Mouse (Mus musculus) embryonic stem cell, embryonic (primary cell): Measurements from ENCODE around the gene Prickle2.

Source experiments
- CTCF ChIA-PET, 4 experiments: fragments of 300-600 bp in 2 of 4; fragments of 350-600 bp in 2 of 4; sonication (Branson Sonifier 250); formaldehyde crosslinking; loops; one replicate each; lab custom pipeline; 2022; ENCODE audit warnings: inconsistent platforms in 2 of 4; lab: Charles Lee
- POLR2A ChIA-PET, 4 experiments: fragments of 300-600 bp in 2 of 4; fragments of 350-600 bp in 2 of 4; sonication (Branson Sonifier 250); formaldehyde crosslinking; loops; one replicate each; lab custom pipeline; 2022; ENCODE audit warnings: antibody characterized with exemption in 4 of 4, inconsistent platforms in 1 of 4; lab: Charles Lee

The Prickle2 gene

GRCm38 (mm10) chr6:92458026-92458425 lies 247.9 kb downstream of the Prickle2 start:
- ChIA-PET CTCF (interaction anchor here in 1 of 4 experiments (0.7 kb wide), 1 partner anchor 171 kb away, joined by 3 read pairs; no protein-coding TSS in a partner anchor), POLR2A (no interaction called here)

GRCm38 (mm10) chr6:92451421-92451820 lies 254.5 kb downstream of the Prickle2 start:
- CTCF ChIA-PET, result no interaction called here
- POLR2A ChIA-PET, result interaction anchor here in 3 of 4 experiments (0.5 to 1.4 kb wide), 4 partner anchors 21 to 101 kb away, joined by 3 to 5 read pairs (median 3); no protein-coding TSS in a partner anchor

GRCm38 (mm10) chr6:92449956-92450355 lies 256.0 kb downstream of the Prickle2 start:
- CTCF ChIA-PET, result interaction anchor here in 1 of 4 experiments (0.6 kb wide), 1 partner anchor 9 kb away, joined by 3 read pairs; no protein-coding TSS in a partner anchor
- POLR2A ChIA-PET, result interaction anchor here in 2 of 4 experiments (1.3 to 1.4 kb wide), 2 partner anchors 46 to 1209 kb away, joined by 3 read pairs; no protein-coding TSS in a partner anchor

- CTCF ChIA-PET, result no interaction called here
- POLR2A ChIA-PET, result interaction anchor here in 1 of 4 experiments (1.1 kb wide), 1 partner anchor 9 kb away, joined by 6 read pairs; no protein-coding TSS in a partner anchor
Measured at GRCm38 (mm10) chr6:92446662-92447061, 259.3 kb downstream of the Prickle2 start.

- POLR2A ChIA-PET, result no interaction called here
- CTCF ChIA-PET, result interaction anchor here in 2 of 4 experiments (1.2 to 1.4 kb wide), 2 partner anchors 19 kb away, joined by 3 read pairs; no protein-coding TSS in a partner anchor
Measured at GRCm38 (mm10) chr6:92441205-92441604, 264.8 kb downstream of the Prickle2 start.

- POLR2A ChIA-PET, result no interaction called here
- CTCF ChIA-PET, result interaction anchor here in 1 of 4 experiments (1.4 kb wide), 1 partner anchor 18 kb away, joined by 3 read pairs; no protein-coding TSS in a partner anchor
Measured at GRCm38 (mm10) chr6:92440251-92440650, 265.7 kb downstream of the Prickle2 start.

GRCm38 (mm10) chr6:92432146-92432545 lies 273.8 kb downstream of the Prickle2 start:
- POLR2A ChIA-PET, result no interaction called here
- CTCF ChIA-PET, result no interaction called here

- CTCF ChIA-PET, result interaction anchor here in 1 of 4 experiments (0.6 kb wide), 1 partner anchor 53 kb away, joined by 4 read pairs; no protein-coding TSS in a partner anchor
Measured at GRCm38 (mm10) chr6:92427406-92428171, 278.4 kb downstream of the Prickle2 start.

GRCm38 (mm10) chr6:92425901-92426300 lies 280.1 kb downstream of the Prickle2 start:
- CTCF ChIA-PET, result interaction anchor here in 2 of 4 experiments (0.6 to 1.4 kb wide), 2 partner anchors 23 to 302 kb away, joined by 3 read pairs; no protein-coding TSS in a partner anchor
- POLR2A ChIA-PET, result interaction anchor here in 1 of 4 experiments (1.1 to 1.2 kb wide), 3 partner anchors 10 to 236 kb away, joined by 3 read pairs; no protein-coding TSS in a partner anchor

More at GRCm38 (mm10) chr6:92427406-92428171, 278.4 kb downstream of the Prickle2 start:
- POLR2A ChIA-PET, result interaction anchor here in 1 of 4 experiments (0.8 to 2.4 kb wide), 2 partner anchors 9 to 11 kb away, joined by 3 to 10 read pairs; no protein-coding TSS in a partner anchor

GRCm38 (mm10) chr6:92425476-92425875 lies 280.5 kb downstream of the Prickle2 start:
- POLR2A ChIA-PET, result interaction anchor here in 2 of 4 experiments (0.7 to 1.2 kb wide), 5 partner anchors 11 to 237 kb away, joined by 3 read pairs; no protein-coding TSS in a partner anchor
- CTCF ChIA-PET, result interaction anchor here in 1 of 4 experiments (0.5 to 1.4 kb wide), 2 partner anchors 303 to 1236 kb away, joined by 3 read pairs; no protein-coding TSS in a partner anchor

GRCm38 (mm10) chr6:92424991-92425390 lies 281.0 kb downstream of the Prickle2 start:
- CTCF ChIA-PET, result interaction anchor here in 1 of 4 experiments (0.5 to 1.4 kb wide), 2 partner anchors 303 to 1236 kb away, joined by 3 read pairs; no protein-coding TSS in a partner anchor
- POLR2A ChIA-PET, result interaction anchor here in 2 of 4 experiments (0.7 to 1.2 kb wide), 4 partner anchors 11 to 237 kb away, joined by 3 read pairs; no protein-coding TSS in a partner anchor

- POLR2A ChIA-PET, result interaction anchor here in 2 of 4 experiments (0.7 to 1.0 kb wide), 3 partner anchors 33 to 141 kb away, joined by 3 to 4 read pairs (median 3); no protein-coding TSS in a partner anchor
- CTCF ChIA-PET, result interaction anchor here (0.5 to 1.7 kb wide), 26 partner anchors 8 to 719 kb away, joined by 3 to 9 read pairs (median 3); no protein-coding TSS in a partner anchor
Measured at GRCm38 (mm10) chr6:92422286-92422685, 283.7 kb downstream of the Prickle2 start.

- CTCF ChIA-PET, result interaction anchor here in 3 of 4 experiments (0.6 to 0.8 kb wide), 3 partner anchors 23 to 59 kb away, joined by 3 to 6 read pairs (median 3); no protein-coding TSS in a partner anchor
- POLR2A ChIA-PET, result no interaction called here
Measured at GRCm38 (mm10) chr6:92420106-92420505, 285.8 kb downstream of the Prickle2 start.

- CTCF ChIA-PET, result no interaction called here
- POLR2A ChIA-PET, result no interaction called here
Measured at GRCm38 (mm10) chr6:92415405-92415755, 290.6 kb downstream of the Prickle2 start.

- CTCF ChIA-PET, result interaction anchor here in 1 of 4 experiments (1.8 kb wide), 1 partner anchor 7 kb away, joined by 3 read pairs; no protein-coding TSS in a partner anchor
- POLR2A ChIA-PET, result no interaction called here
Measured at GRCm38 (mm10) chr6:92414478-92415404, 291.2 kb downstream of the Prickle2 start.

- ChIA-PET CTCF (interaction anchor here in 2 of 4 experiments (1.0 to 1.8 kb wide), 2 partner anchors 8 to 324 kb away, joined by 3 read pairs; no protein-coding TSS in a partner anchor), POLR2A (no interaction called here)
Measured at GRCm38 (mm10) chr6:92413982-92414381, 292.0 kb downstream of the Prickle2 start.

GRCm38 (mm10) chr6:92409788-92410187 lies 296.2 kb downstream of the Prickle2 start:
- ChIA-PET CTCF (no interaction called here), POLR2A (interaction anchor here in 1 of 4 experiments (0.6 to 1.2 kb wide), 3 partner anchors 30 to 149 kb away, joined by 3 to 6 read pairs (median 3); no protein-coding TSS in a partner anchor)
